In the genomic region with DNA sequence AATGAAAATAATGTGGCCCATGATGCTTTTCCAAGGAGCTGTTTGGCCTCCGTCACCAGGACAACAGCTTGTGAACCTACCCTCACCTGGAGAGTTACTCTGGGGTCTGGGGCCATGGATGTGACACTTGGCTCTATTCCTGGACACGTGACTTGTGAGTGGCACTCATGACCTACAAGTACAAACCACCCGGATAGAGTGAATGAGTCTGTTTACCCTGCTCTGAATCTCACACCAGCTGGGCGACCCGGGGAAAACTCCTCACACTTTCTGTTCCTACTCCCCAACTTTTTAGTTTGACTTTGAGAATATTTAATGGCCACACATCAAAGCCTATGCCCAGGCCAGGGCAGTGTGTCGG, we compare ENCODE assay signal across 20 mouse cellular contexts.
DNase-seq lines count a peak whose midpoint lies in the region; ATAC-seq and TF ChIP-seq lines count a peak whose summit lies in the region.
"Had no signal": no experiment of that assay in that cellular context is flagged by ENCODE, and none has a peak within 500 bp of the region (broad histone marks: within the 10 kb centered on the region; RNA-seq: fewer than 3 reads in every experiment).

No protein-coding gene starts in this region.

- 54% methylated on average over 6 of the region's 6 CpGs for WGBS in kidney, adult 2 months
- 48% methylated on average over 6 of the region's 6 CpGs for WGBS in lung, postnatal 0 days

- no peaks in the 10 kb centered on the region for H3K9me3 ChIP-seq in lung, postnatal 0 days (ENCODE audit: low read length)
- H3K9me3 ChIP-seq: embryonic facial prominence, embryonic 15.5 days; forebrain, embryonic 10.5 days had no signal

- no peaks in the 10 kb centered on the region for H3K36me3 ChIP-seq in kidney, adult 2 months (ENCODE audit: control insufficient read depth, insufficient read depth, low read length)
- H3K36me3 ChIP-seq in lung, postnatal 0 days (ENCODE audit: insufficient read depth, low read length) = no peaks in the 10 kb centered on the region
- H3K36me3 ChIP-seq: embryonic facial prominence, embryonic 15.5 days; forebrain, embryonic 10.5 days had no signal

- no peak for TF ChIP-seq CTCF in kidney, adult 2 months (conservative IDR thresholded peaks at IDR 0.05; ENCODE audit: insufficient read depth, insufficient read length, low read depth, low read length)
- no peak for TF ChIP-seq CTCF in lung, postnatal 0 days (IDR thresholded peaks at IDR 0.05)

- peak; percentile 4 for DNase-seq in kidney, adult 2 months
- no peak for DNase-seq in kidney, adult 11 months
- DNase-seq in kidney, postnatal 10 days = peak; percentile 40
- DNase-seq in kidney, adult 18-20 months = no peak
- DNase-seq in lung, postnatal 0 days (ENCODE audit: low spot score) = no peak
- no peak for DNase-seq in lung, postnatal 14 days
- DNase-seq in kidney, postnatal 4 days = peak; percentile 27 to 41
- DNase-seq: adrenal gland, postnatal 10 days; cerebellum, adult 11 months; cerebellum, adult 8-10 months; cerebellum, postnatal 14 days; embryo, embryonic 11 days; gastrocnemius, adult 2 months; gastrocnemius, postnatal 25 days; heart, postnatal 10 days; heart, postnatal 4 days had no signal

- TF ChIP-seq EP300 in lung, postnatal 0 days (IDR thresholded peaks at IDR 0.05) = no peak

- H3K4me3 ChIP-seq in kidney, adult 2 months (ENCODE audit: insufficient read depth, low read depth, low read length) = no peak overlapping the region
- H3K4me3 ChIP-seq in lung, postnatal 0 days (ENCODE audit: low read depth, low read length) = no peak overlapping the region
- H3K4me3 ChIP-seq: embryonic facial prominence, embryonic 15.5 days; erythroblast, embryonic 14.5 days; forebrain, embryonic 10.5 days; gastrocnemius, adult 2 months had no signal

- H3K27ac ChIP-seq in kidney, adult 2 months (ENCODE audit: insufficient read depth, low read depth, low read length) = no peak overlapping the region
- H3K27ac ChIP-seq in lung, postnatal 0 days (ENCODE audit: low read length) = no peak overlapping the region
- H3K27ac ChIP-seq: embryonic facial prominence, embryonic 15.5 days; gastrocnemius, adult 2 months had no signal

- H3K4me1 ChIP-seq in kidney, adult 2 months (ENCODE audit: control insufficient read depth, insufficient read depth, low read length) = no peaks in the 10 kb centered on the region
- H3K4me1 ChIP-seq in lung, postnatal 0 days (ENCODE audit: insufficient read depth, low read depth, low read length) = no peaks in the 10 kb centered on the region
- H3K4me1 ChIP-seq: embryonic facial prominence, embryonic 15.5 days had no signal

- H3K27me3 ChIP-seq in kidney, adult 2 months (replicated peaks; ENCODE audit: control insufficient read depth, insufficient read depth, low read length) = no peaks in the 10 kb centered on the region
- no peaks in the 10 kb centered on the region for H3K27me3 ChIP-seq in lung, postnatal 0 days (replicated peaks; ENCODE audit: insufficient read depth, low read length)
- H3K27me3 ChIP-seq: embryonic facial prominence, embryonic 15.5 days had no signal

- H3K9ac ChIP-seq in lung, postnatal 0 days (replicated peaks; ENCODE audit: low read depth) = no peak overlapping the region
- H3K9ac ChIP-seq: embryonic facial prominence, embryonic 15.5 days had no signal

- no peak for TF ChIP-seq POLR2A in kidney, adult 2 months (IDR thresholded peaks at IDR 0.05; ENCODE audit: low read depth, low read length)

- ATAC-seq in lung, postnatal 0 days = peak; percentile 33; the same call in 1 of the 2 replicates
- ATAC-seq: forebrain, embryonic 14.5 days had no signal

- no peak overlapping the region for H3K4me2 ChIP-seq in lung, postnatal 0 days (replicated peaks; ENCODE audit: low read depth, low read length)
- H3K4me2 ChIP-seq: embryonic facial prominence, embryonic 15.5 days had no signal

Comparison
In these comparisons a context has a peak if more than half of its experiments do, and no peak if none do; other contexts are left out.
1. DNase-seq: peak in kidney, adult 2 months (single experiment), kidney, postnatal 10 days (single experiment) and kidney, postnatal 4 days (2 of 2); none in kidney, adult 11 months (single experiment), kidney, adult 18-20 months (single experiment), lung, postnatal 0 days (single experiment) and lung, postnatal 14 days (single experiment).